Mouse (Mus musculus): ENCODE results near the gene Cox20. TPM values are rescaled to one million over a fixed set of nuclear protein-coding genes. Genes with fewer than 3 reads are reported as not detected.
"Not testable (repeated sequence)": the region's sequence is repeated elsewhere in the genome, so short reads cannot be mapped to it uniquely, and the experiment has no call there.

Gene Cox20
- polyA plus RNA-seq (2014; fragmentation: Nextera tagmentation; extraction: Ambion mirVana): 124 and 139 TPM in 2 replicates

DNA sequence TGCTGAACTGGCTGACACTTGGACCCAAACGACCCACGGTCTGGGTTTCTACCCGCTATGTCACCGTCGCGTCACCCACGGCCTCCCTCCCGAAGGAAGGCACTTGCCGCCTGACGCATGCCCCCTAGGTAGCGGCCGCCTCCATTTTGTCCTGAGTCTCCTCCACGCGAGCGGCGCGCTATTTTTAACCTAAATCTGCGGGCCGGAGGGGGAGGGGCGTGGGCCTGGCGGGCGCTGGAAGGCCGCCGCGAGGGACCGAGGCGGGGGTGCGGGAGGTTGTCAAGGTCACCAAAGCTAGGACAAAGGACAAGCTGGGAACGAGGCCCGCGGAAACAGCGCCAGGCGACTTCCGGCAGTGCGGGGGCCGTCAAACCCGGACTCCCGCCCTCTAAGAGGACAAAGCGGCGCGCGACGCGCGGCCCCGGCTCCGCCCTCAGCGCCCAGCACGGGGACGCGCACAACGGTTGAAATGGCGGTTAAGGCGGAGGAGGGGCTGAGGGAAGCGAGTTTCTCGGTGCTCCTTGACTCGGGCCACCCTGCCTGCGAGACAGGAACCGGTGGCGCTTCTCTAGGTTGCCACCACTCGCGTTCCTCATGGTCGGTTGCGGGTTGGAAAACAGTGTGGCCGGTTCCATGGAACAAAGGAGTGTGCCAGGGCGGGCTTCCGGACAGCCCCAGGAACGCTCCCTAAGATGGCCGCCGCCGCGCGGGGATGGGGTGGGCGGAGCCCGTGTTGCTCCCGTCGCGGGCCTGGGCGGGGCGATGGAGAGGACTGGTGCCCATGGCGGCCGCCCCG lies at the start of gene Cox20:
TSS of gene Cox20 (plus strand) at position 742 of the 796 bp plus-strand sequence.
- under 1% methylated on average over 83 of the region's 83 CpGs for WGBS
- Histone ChIP-seq H3K4me3 (replicated peaks; ENCODE audit: low read depth, low read length) (peak within 1 kb of the TSS; percentile 69), H3K36me3 (ENCODE audit: control insufficient read depth, insufficient read depth, low read length) (peaks cover 35% of the 10 kb centered on the region), H3K27me3 (ENCODE audit: control insufficient read depth, insufficient read depth, low read length) (no peaks in the 10 kb centered on the region), H3K4me2 (ENCODE audit: low read length) (peak within 1 kb of the TSS; percentile 94), H3K9me3 (ENCODE audit: control insufficient read depth, low read length) (no peaks in the 10 kb centered on the region), H3K27ac (replicated peaks; ENCODE audit: low read depth, low read length) (peak within 1 kb of the TSS; percentile 100), H3K4me1 (ENCODE audit: control insufficient read depth, insufficient read depth, low read length) (peaks cover 32% of the 10 kb centered on the region), H3K9ac (replicated peaks; ENCODE audit: low read length) (peak within 1 kb of the TSS; percentile 94)
- ATAC-seq (ENCODE audit: low FRiP score, low TSS enrichment): peak; percentile 96
- peak; percentile 98 for DNase-seq

DNA sequence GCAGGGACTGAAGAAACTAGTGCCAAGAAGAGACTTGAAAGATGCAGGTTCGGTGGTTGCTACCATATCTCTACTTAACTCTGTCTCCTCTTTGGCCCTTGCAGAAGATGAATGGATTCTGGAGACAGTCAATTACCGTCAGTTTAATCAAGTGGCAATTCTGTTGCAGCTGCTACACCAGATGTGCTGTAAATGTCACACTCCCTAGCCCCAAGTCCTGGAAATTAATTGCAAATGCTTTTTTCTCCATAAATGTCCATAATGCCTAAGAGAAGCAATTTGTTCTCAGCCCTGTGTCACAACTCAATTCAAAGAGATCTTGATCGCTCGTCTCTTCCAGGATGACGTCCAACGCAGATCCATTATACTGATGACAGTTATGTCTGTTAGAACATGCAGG lies 48.3 kb upstream of the Cox20 start:
- no peaks in the 10 kb centered on the region for H3K9me3 ChIP-seq (ENCODE audit: control insufficient read depth, low read length)
- no peaks in the 10 kb centered on the region for H3K27me3 ChIP-seq (ENCODE audit: control insufficient read depth, insufficient read depth, low read length)
- no peak overlapping the region for H3K4me2 ChIP-seq (ENCODE audit: low read length)
- no peaks in the 10 kb centered on the region for H3K36me3 ChIP-seq (ENCODE audit: control insufficient read depth, insufficient read depth, low read length)
- H3K9ac ChIP-seq (replicated peaks; ENCODE audit: low read length): no peak overlapping the region
- H3K4me3 ChIP-seq (replicated peaks; ENCODE audit: low read depth, low read length): no peak overlapping the region
- H3K4me1 ChIP-seq (ENCODE audit: control insufficient read depth, insufficient read depth, low read length): no peaks in the 10 kb centered on the region
- DNase-seq (no peak), ATAC-seq (ENCODE audit: low FRiP score, low TSS enrichment) (no peak)
- WGBS: 89% methylated on average over 6 of the region's 6 CpGs
- no peak overlapping the region for H3K27ac ChIP-seq (replicated peaks; ENCODE audit: low read depth, low read length)

DNA sequence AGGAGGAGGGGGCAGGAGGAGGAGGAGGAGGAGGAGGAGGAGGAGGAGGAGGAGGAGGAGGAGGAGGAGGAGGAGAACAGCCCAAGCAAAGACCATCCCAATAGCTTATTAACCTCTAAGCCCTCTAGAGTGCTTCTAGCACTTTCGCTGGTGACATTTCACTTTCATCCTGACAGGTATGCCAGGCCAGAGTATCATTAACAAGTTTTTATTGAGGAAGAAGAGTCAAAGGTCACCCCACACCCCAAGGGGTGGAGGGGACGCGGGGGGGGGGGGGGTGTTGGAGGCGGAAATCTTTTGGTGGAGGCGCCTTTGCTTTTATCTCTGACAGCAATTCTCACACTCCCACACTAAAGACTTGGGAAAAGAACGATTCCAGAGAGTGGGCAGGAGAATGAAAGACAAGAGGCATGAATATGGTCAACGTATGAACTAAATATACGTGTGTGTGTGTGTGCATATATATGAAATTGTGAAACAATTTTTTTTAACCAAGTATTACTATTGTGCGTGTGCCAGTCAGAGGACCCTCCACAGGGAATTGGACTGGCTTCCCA lies 43.7 kb upstream of the Cox20 start:
- Histone ChIP-seq H3K4me2 (ENCODE audit: low read length) (peak overlapping the region; percentile 68), H3K36me3 (ENCODE audit: control insufficient read depth, insufficient read depth, low read length) (no peaks in the 10 kb centered on the region), H3K9me3 (ENCODE audit: control insufficient read depth, low read length) (no peaks in the 10 kb centered on the region), H3K4me3 (replicated peaks; ENCODE audit: low read depth, low read length) (peak overlapping the region; percentile 57; the same call in 1 of the 2 replicates), H3K4me1 (ENCODE audit: control insufficient read depth, insufficient read depth, low read length) (no peaks in the 10 kb centered on the region), H3K27ac (replicated peaks; ENCODE audit: low read depth, low read length) (no peak overlapping the region; the same call in 1 of the 2 replicates), H3K27me3 (ENCODE audit: control insufficient read depth, insufficient read depth, low read length) (no peaks in the 10 kb centered on the region), H3K9ac (replicated peaks; ENCODE audit: low read length) (peak overlapping the region; percentile 81; the same call in 1 of the 2 replicates)
- 50% methylated on average over 9 of the region's 9 CpGs for WGBS
- ATAC-seq (ENCODE audit: low FRiP score, low TSS enrichment) (no peak), DNase-seq (no peak)

DNA sequence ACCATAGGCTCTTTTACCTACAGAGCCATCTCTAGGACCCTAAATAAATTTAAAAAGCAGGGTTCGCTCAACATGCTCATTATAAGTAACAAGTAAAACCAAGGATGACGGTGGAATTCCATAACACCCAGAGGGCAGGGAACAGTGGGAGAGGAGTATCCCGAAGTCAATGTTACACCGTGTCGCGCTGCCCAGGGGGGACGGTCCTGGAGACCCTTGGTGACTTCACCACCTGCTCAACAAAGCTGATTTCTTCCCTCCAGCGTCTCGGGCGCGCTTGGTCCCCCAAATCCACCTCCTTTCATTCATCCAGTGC lies 43.2 kb upstream of the Cox20 start:
- Histone ChIP-seq H3K27ac (replicated peaks; ENCODE audit: low read depth, low read length) (peak overlapping the region; percentile 91), H3K9ac (replicated peaks; ENCODE audit: low read length) (peak overlapping the region; percentile 81), H3K9me3 (ENCODE audit: control insufficient read depth, low read length) (no peaks in the 10 kb centered on the region), H3K36me3 (ENCODE audit: control insufficient read depth, insufficient read depth, low read length) (no peaks in the 10 kb centered on the region), H3K4me1 (ENCODE audit: control insufficient read depth, insufficient read depth, low read length) (no peaks in the 10 kb centered on the region), H3K4me2 (ENCODE audit: low read length) (peak overlapping the region; percentile 68), H3K4me3 (replicated peaks; ENCODE audit: low read depth, low read length) (peak overlapping the region; percentile 57), H3K27me3 (ENCODE audit: control insufficient read depth, insufficient read depth, low read length) (no peaks in the 10 kb centered on the region)
- WGBS: 9% methylated on average over 11 of the region's 11 CpGs
- ATAC-seq (ENCODE audit: low FRiP score, low TSS enrichment): peak; percentile 67; the same call in 1 of the 2 replicates
- DNase-seq: no peak

DNA sequence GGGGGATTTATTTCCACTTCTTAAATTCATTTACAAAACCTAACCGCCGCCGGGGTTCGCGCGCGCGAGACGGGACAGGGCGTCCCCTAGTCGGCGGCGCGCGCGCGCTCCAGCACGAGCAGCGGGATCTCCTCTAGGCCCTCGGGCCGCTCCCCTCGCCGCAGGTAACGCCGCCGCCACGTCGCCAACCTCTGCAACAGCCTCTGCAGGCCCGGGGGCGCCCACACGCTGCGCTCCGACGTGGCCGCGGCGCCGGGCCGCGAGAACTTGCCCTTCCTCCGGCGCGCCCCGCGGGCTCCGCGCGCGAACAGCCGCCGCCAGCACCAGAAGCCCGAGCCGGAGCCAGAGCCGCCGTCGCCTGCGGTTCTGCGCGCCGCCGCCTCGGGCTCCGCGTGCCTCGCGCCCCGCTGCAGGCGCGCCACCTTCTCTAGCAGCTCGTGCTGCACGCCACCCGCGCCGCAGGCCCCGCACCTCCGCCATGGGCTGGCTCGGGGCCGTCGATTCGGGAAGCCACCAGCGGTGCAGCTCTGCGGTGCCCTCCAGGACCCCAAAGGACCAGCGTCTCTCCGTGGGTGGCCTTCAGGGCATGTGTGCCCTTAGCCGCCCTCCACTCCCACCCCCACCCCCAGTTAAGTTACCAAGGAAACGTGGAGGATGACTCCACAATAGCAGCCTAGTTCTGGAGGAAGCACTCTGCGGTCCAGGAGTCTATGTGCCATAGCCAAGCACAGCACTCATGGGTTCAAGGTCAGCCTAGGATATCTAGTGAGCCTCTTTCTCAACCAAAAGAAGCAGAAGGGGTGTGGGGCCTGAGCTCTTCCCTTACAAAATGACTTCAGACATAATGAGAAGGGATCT lies 42.6 kb upstream of the Cox20 start:
- ATAC-seq (ENCODE audit: low FRiP score, low TSS enrichment): peak; percentile 87
- Histone ChIP-seq H3K36me3 (ENCODE audit: control insufficient read depth, insufficient read depth, low read length) (no peaks in the 10 kb centered on the region), H3K9me3 (ENCODE audit: control insufficient read depth, low read length) (no peaks in the 10 kb centered on the region), H3K4me3 (replicated peaks; ENCODE audit: low read depth, low read length) (peak overlapping the region; percentile 57), H3K27ac (replicated peaks; ENCODE audit: low read depth, low read length) (peak overlapping the region; percentile 91), H3K27me3 (ENCODE audit: control insufficient read depth, insufficient read depth, low read length) (no peaks in the 10 kb centered on the region), H3K4me1 (ENCODE audit: control insufficient read depth, insufficient read depth, low read length) (no peaks in the 10 kb centered on the region), H3K4me2 (ENCODE audit: low read length) (peak overlapping the region; percentile 68), H3K9ac (replicated peaks; ENCODE audit: low read length) (peak overlapping the region; percentile 81)
- DNase-seq: peak; percentile 91
- WGBS: under 1% methylated on average over 87 of the region's 87 CpGs

DNA sequence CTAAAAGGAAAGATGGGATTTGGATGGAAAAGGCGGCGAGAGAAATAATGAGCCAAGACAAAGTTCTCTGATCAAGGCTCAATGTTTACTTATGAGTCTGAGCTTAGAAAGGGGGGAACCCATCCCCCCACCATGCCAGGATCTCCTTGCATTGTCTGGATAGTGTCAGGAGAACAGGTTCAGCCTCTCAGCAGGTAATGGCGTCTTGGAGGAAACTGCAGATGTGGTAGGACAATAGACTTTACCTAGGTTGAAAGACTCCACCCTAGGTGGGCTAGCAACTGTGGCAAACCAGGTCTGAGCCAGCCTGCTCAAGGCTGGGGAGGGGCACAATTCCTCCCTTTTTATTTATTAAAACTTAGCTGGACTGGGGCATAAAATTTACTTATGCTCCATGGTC lies 35.6 kb upstream of the Cox20 start:
- not testable (repeated sequence) for ATAC-seq (ENCODE audit: low FRiP score, low TSS enrichment); H3K27ac ChIP-seq (replicated peaks; ENCODE audit: low read depth, low read length); H3K4me2 ChIP-seq (ENCODE audit: low read length); H3K4me3 ChIP-seq (replicated peaks; ENCODE audit: low read depth, low read length); H3K9me3 ChIP-seq (ENCODE audit: control insufficient read depth, low read length); DNase-seq; H3K36me3 ChIP-seq (ENCODE audit: control insufficient read depth, insufficient read depth, low read length); H3K27me3 ChIP-seq (ENCODE audit: control insufficient read depth, insufficient read depth, low read length); H3K4me1 ChIP-seq (ENCODE audit: control insufficient read depth, insufficient read depth, low read length); H3K9ac ChIP-seq (replicated peaks; ENCODE audit: low read length)
- 83% methylated on average over 3 of the region's 3 CpGs for WGBS

DNA sequence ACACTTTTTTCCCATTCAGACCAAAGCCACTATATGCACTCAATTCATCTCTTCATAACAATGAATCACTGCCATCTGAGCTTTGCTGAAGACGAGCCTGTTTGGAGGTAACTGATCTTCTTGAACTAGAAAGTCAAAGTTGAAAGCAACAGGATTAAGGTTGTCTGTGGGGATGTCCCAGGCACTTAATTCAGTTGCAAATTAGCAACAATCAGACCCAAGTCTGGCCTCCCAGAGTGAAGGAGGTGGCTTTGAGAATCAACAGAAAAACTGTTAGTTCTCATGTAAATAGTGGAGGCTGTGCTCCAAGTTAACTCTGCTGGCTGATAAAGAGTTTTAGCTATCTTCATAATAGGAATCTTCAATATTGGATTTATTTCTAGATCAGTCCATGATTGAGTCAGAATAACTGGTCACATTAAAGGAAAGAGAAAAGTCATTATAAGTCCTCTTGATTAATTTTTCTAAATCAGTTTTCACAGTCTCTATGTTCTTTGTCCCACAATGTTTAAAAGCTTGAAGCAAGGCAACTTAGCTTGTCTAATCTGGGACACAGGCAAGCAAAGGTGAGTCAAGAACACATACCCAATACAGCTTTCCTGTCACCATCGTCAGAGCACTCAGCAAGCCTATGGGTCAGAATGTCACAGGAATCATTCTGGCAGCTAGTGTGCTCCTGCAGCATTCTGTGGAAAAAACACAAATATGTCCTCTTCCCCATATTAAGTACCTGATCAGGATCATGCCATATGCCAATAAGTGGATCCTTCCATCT lies 34.8 kb upstream of the Cox20 start:
- H3K4me1 ChIP-seq (ENCODE audit: control insufficient read depth, insufficient read depth, low read length): no peaks in the 10 kb centered on the region
- H3K27me3 ChIP-seq (ENCODE audit: control insufficient read depth, insufficient read depth, low read length): no peaks in the 10 kb centered on the region
- H3K4me2 ChIP-seq (ENCODE audit: low read length): no peak overlapping the region
- no peak overlapping the region for H3K4me3 ChIP-seq (replicated peaks; ENCODE audit: low read depth, low read length)
- WGBS: 54% methylated on average over 2 of the region's 2 CpGs
- no peak overlapping the region for H3K9ac ChIP-seq (replicated peaks; ENCODE audit: low read length)
- H3K36me3 ChIP-seq (ENCODE audit: control insufficient read depth, insufficient read depth, low read length): no peaks in the 10 kb centered on the region
- no peak overlapping the region for H3K27ac ChIP-seq (replicated peaks; ENCODE audit: low read depth, low read length)
- DNase-seq (no peak), ATAC-seq (ENCODE audit: low FRiP score, low TSS enrichment) (no peak)
- peaks cover 4% of the 10 kb centered on the region; the same call in 1 of the 2 replicates for H3K9me3 ChIP-seq (ENCODE audit: control insufficient read depth, low read length)

DNA sequence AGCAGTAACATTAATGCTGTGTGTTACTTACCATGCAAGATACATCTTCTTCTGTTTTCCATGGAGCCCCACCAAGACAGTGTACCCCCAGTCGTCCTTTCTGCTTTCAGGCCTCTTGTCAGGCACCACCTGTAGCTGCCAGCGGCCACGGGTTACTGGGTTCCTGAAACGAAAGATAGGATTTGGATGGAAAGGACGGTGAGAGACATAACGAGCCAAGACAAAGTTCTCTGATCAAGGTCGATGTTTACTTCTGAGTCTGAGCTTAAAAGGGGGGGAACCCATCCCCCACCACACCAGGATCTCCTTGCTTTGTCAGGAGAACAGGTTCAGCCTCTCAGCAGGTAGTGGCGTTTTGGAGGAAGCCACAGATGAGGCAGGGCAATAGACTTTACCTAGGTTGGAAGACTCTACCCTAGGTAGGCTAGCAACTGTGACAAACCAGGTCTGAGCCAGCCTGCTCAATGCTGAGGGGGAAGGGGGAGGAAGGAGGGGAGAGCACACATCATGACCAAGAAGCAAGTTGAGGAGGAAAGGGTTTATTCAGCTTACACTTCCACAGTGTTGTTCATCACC lies 31.2 kb upstream of the Cox20 start:
- H3K9me3 ChIP-seq (ENCODE audit: control insufficient read depth, low read length): peaks cover 4% of the 10 kb centered on the region; the same call in 1 of the 2 replicates
- no peak overlapping the region for H3K4me3 ChIP-seq (replicated peaks; ENCODE audit: low read depth, low read length)
- no peaks in the 10 kb centered on the region for H3K4me1 ChIP-seq (ENCODE audit: control insufficient read depth, insufficient read depth, low read length)
- no peaks in the 10 kb centered on the region for H3K36me3 ChIP-seq (ENCODE audit: control insufficient read depth, insufficient read depth, low read length)
- WGBS: 62% methylated on average over 8 of the region's 8 CpGs
- no peaks in the 10 kb centered on the region for H3K27me3 ChIP-seq (ENCODE audit: control insufficient read depth, insufficient read depth, low read length)
- H3K27ac ChIP-seq (replicated peaks; ENCODE audit: low read depth, low read length): no peak overlapping the region
- H3K4me2 ChIP-seq (ENCODE audit: low read length): no peak overlapping the region
- DNase-seq (no peak), ATAC-seq (ENCODE audit: low FRiP score, low TSS enrichment) (no peak)
- H3K9ac ChIP-seq (replicated peaks; ENCODE audit: low read length): no peak overlapping the region
